20 mouse cellular contexts compared by ENCODE assay signal in genomic region chr5:120887413-120887812, GRCm38 (mm10). TPM values are rescaled to one million over a fixed set of nuclear protein-coding genes. Genes with fewer than 3 reads are reported as not detected.
A peak's percentile ranks its signal among the peaks of the same experiment; 100 is the strongest.
DNase-seq lines count a peak whose midpoint lies in the region; ATAC-seq and TF ChIP-seq lines count a peak whose summit lies in the region.
"Not testable (repeated sequence)": the region's sequence is repeated elsewhere in the genome, so short reads cannot be mapped to it uniquely, and the experiment has no call there.
"Had no signal": no experiment of that assay in that cellular context is flagged by ENCODE, and none has a peak within 500 bp of the region (broad histone marks: within the 10 kb centered on the region; RNA-seq: fewer than 3 reads in every experiment).

Gene Oas1g, minus strand, starts transcription at chr5:120887613.

- 25% methylated on average over 6 of the region's 9 CpGs for WGBS in intestine, embryonic 15.5 days
- WGBS in liver, postnatal 0 days (ENCODE audit: insufficient replicate concordance), result 17% methylated on average over 5 of the region's 9 CpGs
- whole genome bisulfite sequencing in small intestine, adult 2 months, result 2% methylated on average over 6 of the region's 9 CpGs

- not testable (repeated sequence) for H3K9ac ChIP-seq in intestine, embryonic 15.5 days; liver, postnatal 0 days (replicated peaks)

- TF ChIP-seq EP300 in liver, postnatal 0 days (IDR thresholded peaks at IDR 0.05; ENCODE audit: low read depth), result not testable (repeated sequence)

- peak; percentile 44 for ATAC-seq in granulocyte monocyte progenitor cell, adult 5-6 weeks (replicated peaks; ENCODE audit: poor library complexity, severe bottlenecking)
- peak; percentile 87 for ATAC-seq in intestine, embryonic 15.5 days
- ATAC-seq in liver, postnatal 0 days, result not testable (repeated sequence)
- peak; percentile 45; the same call in 1 of the 2 replicates for ATAC-seq in megakaryocyte, adult 5-6 weeks (ENCODE audit: poor library complexity, severe bottlenecking)

- not testable (repeated sequence) for H3K27ac ChIP-seq in bone marrow macrophage, adult 2 months (ENCODE audit: insufficient read depth, low read depth, low read length); intestine, embryonic 15.5 days; liver, postnatal 0 days (ENCODE audit: low read depth)
- H3K27ac ChIP-seq in small intestine, adult 2 months (ENCODE audit: insufficient read depth, low read depth, low read length), result peak within 1 kb of the TSS; percentile 77

- DNase-seq in ES-CJ7 (ENCODE audit: low read depth, low spot score), result peak; percentile 41
- DNase-seq in liver, postnatal 0 days, result not testable (repeated sequence)

- H3K4me3 ChIP-seq in bone marrow macrophage, adult 2 months (ENCODE audit: insufficient read depth, low read length), result peak within 1 kb of the TSS; percentile 50
- H3K4me3 ChIP-seq in intestine, embryonic 15.5 days (replicated peaks), result not testable (repeated sequence)
- H3K4me3 ChIP-seq in liver, postnatal 0 days (ENCODE audit: low read depth, low read length), result peak within 1 kb of the TSS; percentile 24
- H3K4me3 ChIP-seq in small intestine, adult 2 months (ENCODE audit: low read depth, low read length), result peak within 1 kb of the TSS; percentile 64

- H3K36me3 ChIP-seq in intestine, embryonic 15.5 days; liver, postnatal 0 days (replicated peaks; ENCODE audit: insufficient read depth, low read length); small intestine, adult 2 months (ENCODE audit: control insufficient read depth, insufficient read depth, low read length): not testable (repeated sequence)

- not testable (repeated sequence) for H3K27me3 ChIP-seq in intestine, embryonic 15.5 days (replicated peaks); liver, postnatal 0 days (ENCODE audit: insufficient read depth, low read length); small intestine, adult 2 months (ENCODE audit: control insufficient read depth, insufficient read depth, low read length)

- 0 out of 2 replicates have a peak within 1 kb of the TSS, but pooled peaks have one; percentile 19 for H3K4me2 ChIP-seq in intestine, embryonic 15.5 days (replicated peaks)
- H3K4me2 ChIP-seq in liver, postnatal 0 days (ENCODE audit: low read depth, low read length), result peak within 1 kb of the TSS; percentile 29

- not testable (repeated sequence) for TF ChIP-seq POLR2A in bone marrow macrophage, adult 2 months (IDR thresholded peaks at IDR 0.05; ENCODE audit: borderline replicate concordance, low read depth, low read length); small intestine, adult 2 months (IDR thresholded peaks at IDR 0.05; ENCODE audit: low read depth, low read length)

- not testable (repeated sequence) for H3K9me3 ChIP-seq in intestine, embryonic 15.5 days; liver, postnatal 0 days (ENCODE audit: low read length)

- TF ChIP-seq CTCF in bone marrow macrophage, adult 2 months (IDR thresholded peaks at IDR 0.05; ENCODE audit: low read depth, low read length); liver, postnatal 0 days (IDR thresholded peaks at IDR 0.05; ENCODE audit: low read depth); small intestine, adult 2 months (IDR thresholded peaks at IDR 0.05; ENCODE audit: extremely low read depth, insufficient read length, insufficient replicate concordance, low read depth, low read length): not testable (repeated sequence)

- peaks cover 16% of the 10 kb centered on the region for H3K4me1 ChIP-seq in bone marrow macrophage, adult 2 months (ENCODE audit: control insufficient read depth, insufficient read depth, low read length)
- not testable (repeated sequence) for H3K4me1 ChIP-seq in intestine, embryonic 15.5 days (replicated peaks); liver, postnatal 0 days (ENCODE audit: insufficient read depth)
- peaks cover 12% of the 10 kb centered on the region; the same call in 1 of the 2 replicates for H3K4me1 ChIP-seq in small intestine, adult 2 months (ENCODE audit: control insufficient read depth, insufficient read depth, insufficient read length, low read length)

RNA-seq across cellular contexts. Expression of gene Oas1g, which starts in this region (rescaled TPM):
- polyA plus RNA-seq in bone marrow macrophage, adult 2 months (2012; ENCODE audit: insufficient read depth, insufficient read length, missing spikeins), result 105 and 117 TPM in 2 replicates
- 2.9 TPM in 1 of 2 replicates, not detected in the other for total RNA-seq in granulocyte monocyte progenitor cell, adult 5-6 weeks (2014; fragmentation: Nextera tagmentation)
- total RNA-seq in granulocyte monocyte progenitor cell, adult 5-6 weeks (2017), result 1.6 TPM in 1 of 2 replicates, not detected in the other
- polyA plus RNA-seq in intestine, embryonic 15.5 days (2015; fragmentation: Nextera tagmentation; extraction: Ambion mirVana), result 2.0 TPM in 2 replicates
- polyA plus RNA-seq in liver, postnatal 0 days (2015; fragmentation: Nextera tagmentation; extraction: Ambion mirVana), result 2.5 and 2.9 TPM in 2 replicates
- total RNA-seq in megakaryocyte, adult 5-6 weeks (2015), result 1.9 and 3.1 TPM in 2 replicates
- total RNA-seq in megakaryocyte, adult 5-6 weeks (2017), result 1.9 and 2.8 TPM in 2 replicates
- 6.7 and 30.1 TPM in 2 replicates for polyA plus RNA-seq in small intestine, adult 2 months (2012; rRNA removed)
- total RNA-seq: adrenal gland, postnatal 14 days; G1E; heart, adult 18-20 months; heart, postnatal 4 days; layer of hippocampus, postnatal 36 days; left cerebral cortex, postnatal 4 days had no signal
- polyA plus RNA-seq: embryonic facial prominence, embryonic 10.5 days; forebrain, embryonic 14.5 days; G1E; heart, embryonic 12.5 days; lung, embryonic 14.5 days; midbrain, embryonic 16.5 days; myocyte; testis, adult 2 months had no signal
